Mouse (Mus musculus) liver, adult (tissue): ENCODE measurements around the gene Pou2f3.

Experiments used
- GATA4 ChIP-seq: IDR thresholded peaks from 2 replicates; pipeline ENCODE4 v1.6.1; 2014; ENCODE audit warnings: mild to moderate bottlenecking, low read length; ENCODE audit not compliant: insufficient replicate concordance

Gene Pou2f3

DNA sequence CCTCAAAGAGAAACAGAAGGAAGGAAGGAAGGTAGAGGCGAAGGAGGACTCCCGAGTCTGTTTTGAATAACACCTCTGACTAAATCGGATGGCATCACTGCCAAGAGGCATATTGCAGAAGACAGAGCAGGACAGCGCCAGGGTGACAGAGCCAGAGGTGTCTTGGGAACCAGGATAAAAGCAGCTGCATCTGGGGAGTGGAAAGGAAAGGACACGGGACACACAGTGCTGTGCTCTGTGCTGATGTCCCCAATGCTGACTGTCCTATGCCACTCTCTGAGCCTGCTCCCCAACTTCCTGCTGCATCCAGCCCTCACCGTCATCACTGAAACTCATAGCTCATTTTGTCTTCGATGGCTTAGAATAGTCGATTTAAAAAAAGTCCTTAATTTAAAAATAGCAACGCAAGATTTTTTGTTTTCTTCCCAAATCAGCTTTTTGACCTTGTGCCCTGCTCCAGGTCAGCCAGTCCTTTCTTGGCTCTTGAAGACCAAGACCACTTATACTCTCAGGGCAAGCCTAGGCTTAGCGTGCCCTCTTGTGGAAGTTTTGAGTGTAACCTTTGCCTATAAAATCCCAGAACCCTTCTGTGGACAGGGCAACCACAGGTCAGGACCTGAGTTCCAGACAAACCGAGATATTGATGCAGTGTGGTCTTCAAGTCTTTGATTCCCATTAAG, 742 bp upstream of the Pou2f3 start:
- no peak for TF ChIP-seq GATA4

- TF ChIP-seq GATA4, result no peak
Measured at GRCm38 (mm10) chr9:43206022-43206390, 4.2 kb downstream of the Pou2f3 start.

GRCm38 (mm10) chr9:43205343-43206021, 4.7 kb downstream of the Pou2f3 start:
- TF ChIP-seq GATA4, result no peak

DNA sequence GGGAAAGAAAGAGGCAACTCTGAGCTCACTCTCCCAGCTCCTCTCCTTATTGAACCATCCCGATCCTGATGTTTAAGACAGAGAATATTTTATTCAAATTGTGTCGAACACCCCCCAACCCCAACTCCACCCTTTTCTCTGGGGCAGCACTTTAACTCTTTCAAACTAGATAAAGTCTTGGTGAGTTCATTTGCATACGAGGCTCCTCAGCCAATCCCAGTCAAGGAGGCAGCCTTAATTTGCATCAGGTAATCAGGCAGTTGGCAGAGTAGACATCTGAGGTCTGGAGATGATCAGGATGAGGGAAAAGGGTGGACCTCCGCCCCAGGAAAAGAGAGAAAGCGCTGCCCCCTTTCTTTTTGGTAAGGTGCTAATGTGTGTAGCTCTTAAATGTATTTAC, 10.0 kb downstream of the Pou2f3 start:
- TF ChIP-seq GATA4, result no peak

DNA sequence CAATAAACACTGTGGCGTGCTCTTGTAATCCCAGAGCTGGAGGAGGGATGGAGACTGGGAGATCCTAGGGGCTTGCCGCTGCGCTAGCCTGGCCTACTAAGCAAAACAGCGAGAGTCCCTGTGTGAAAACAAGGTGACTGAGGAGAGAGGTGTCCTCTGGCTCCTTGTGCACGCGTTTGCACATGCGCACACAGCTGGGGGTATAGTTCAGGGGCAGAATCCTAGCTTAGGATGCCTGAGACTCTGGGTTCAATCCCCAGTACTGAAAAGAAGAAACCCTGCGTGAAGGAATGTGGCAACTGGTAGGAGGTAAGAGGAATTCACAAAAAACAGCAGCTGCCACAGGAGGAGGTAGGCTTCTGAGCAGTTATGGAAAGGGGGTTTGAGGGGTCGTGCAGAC, 16.2 kb downstream of the Pou2f3 start:
- TF ChIP-seq GATA4, result no peak

GRCm38 (mm10) chr9:43191561-43191960, 18.6 kb downstream of the Pou2f3 start:
- TF ChIP-seq GATA4, result no peak

DNA sequence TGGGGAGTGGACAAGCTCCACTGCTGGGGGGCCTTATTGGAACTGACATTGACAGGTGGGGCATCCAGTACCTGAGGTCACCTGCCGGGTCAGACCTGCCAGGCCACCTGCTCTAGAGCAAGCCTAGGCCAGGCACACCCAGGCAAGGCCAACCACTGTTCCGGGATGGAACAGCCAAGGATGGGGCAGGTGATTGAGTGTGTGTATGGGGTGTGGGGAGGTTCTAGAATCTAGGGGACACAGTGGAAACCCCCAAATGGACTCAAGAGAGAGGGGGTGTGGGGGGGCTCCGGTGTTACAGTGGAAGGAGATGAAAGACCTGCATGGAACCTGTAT, 21.2 kb downstream of the Pou2f3 start:
- no peak for TF ChIP-seq GATA4

- no peak for TF ChIP-seq GATA4
Measured at GRCm38 (mm10) chr9:43188309-43189020, 21.7 kb downstream of the Pou2f3 start.

DNA sequence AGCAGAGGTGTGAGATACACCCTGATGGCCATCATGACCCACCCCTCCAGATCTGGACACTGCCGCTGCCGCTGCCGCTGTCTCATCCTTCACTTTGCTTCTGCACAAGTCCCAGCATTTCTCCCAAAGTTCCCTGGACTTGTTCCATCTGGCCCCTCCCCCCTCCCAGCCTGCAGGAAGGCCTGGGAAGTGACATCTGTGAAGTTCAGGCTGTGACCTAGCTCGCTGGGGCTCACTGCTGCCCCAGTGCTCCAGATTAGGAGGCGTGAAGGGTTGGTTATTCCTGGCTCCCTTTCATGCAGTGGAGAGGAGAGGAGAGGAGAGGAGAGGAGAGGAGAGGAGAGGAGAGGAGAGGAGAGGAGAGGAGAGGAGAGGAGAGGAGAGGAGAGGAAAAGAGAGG, 30.6 kb downstream of the Pou2f3 start:
- no peak for TF ChIP-seq GATA4

DNA sequence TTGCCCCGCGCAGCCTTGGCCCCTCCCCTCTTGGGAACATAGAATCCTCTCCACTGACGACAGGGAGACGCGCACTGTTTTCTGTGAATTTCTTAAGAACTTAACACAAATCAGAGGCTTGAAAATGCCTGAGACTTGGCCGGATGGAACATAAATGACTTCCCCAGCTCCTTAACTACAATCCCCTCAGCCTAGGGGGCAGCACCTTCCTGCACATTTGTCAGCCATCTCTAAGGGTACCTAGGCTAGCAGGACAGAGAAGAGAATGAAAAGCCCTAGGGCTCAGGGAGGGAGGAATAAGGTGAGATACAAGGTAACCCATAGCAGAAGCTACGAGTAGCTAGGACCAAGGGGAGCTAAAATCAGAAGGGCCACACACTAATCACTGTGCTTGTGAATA, 32.0 kb downstream of the Pou2f3 start:
- no peak for TF ChIP-seq GATA4

- TF ChIP-seq GATA4, result no peak
Measured at GRCm38 (mm10) chr9:43167081-43167480, 43.1 kb downstream of the Pou2f3 start.

- no peak for TF ChIP-seq GATA4
Measured at GRCm38 (mm10) chr9:43166346-43166745, 43.8 kb downstream of the Pou2f3 start.

GRCm38 (mm10) chr9:43155960-43156359, 54.2 kb downstream of the Pou2f3 start:
- no peak for TF ChIP-seq GATA4

- no peak for TF ChIP-seq GATA4
Measured at GRCm38 (mm10) chr9:43151779-43152178, 58.4 kb downstream of the Pou2f3 start.

- TF ChIP-seq GATA4, result no peak
Measured at GRCm38 (mm10) chr9:43150957-43151356, 59.2 kb downstream of the Pou2f3 start.

- 0 out of 2 replicates have a peak, but pooled peaks have one; percentile 19 for TF ChIP-seq GATA4
Measured at GRCm38 (mm10) chr9:43150075-43150474, 60.1 kb downstream of the Pou2f3 start.

GRCm38 (mm10) chr9:43149498-43149897, 60.7 kb downstream of the Pou2f3 start:
- no peak for TF ChIP-seq GATA4

DNA sequence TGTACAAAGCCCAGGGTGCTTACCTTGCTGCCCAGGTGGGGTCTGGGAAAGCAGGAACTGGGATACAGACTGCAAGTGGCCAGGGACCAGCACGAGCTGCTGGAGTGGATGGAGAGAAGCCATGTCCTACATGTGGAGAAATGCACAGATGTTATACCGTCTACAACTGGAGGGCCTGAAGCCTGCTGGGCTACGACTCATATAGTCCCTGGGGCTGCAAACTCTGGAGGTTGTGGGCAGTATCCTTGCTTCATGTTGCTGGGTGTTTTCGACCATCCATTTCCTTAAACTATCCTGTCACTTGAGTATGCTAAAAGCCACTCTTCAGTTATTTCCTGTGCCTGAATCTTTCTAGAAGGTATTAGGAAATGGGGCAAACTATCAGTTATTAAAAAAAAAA, 65.0 kb downstream of the Pou2f3 start:
- TF ChIP-seq GATA4, result no peak
